Mouse (Mus musculus) Patski (cell line): ENCODE data around the gene Acox1. TPM values are rescaled to one million over a fixed set of nuclear protein-coding genes. Genes with fewer than 3 reads are reported as not detected.

Experiments
- ATAC-seq: fragments of 100-300 bp; one replicate; pipeline ENCODE4 v1.8.0; 2021
- CTCF ChIA-PET: fragments of 350-600 bp; sonication (Branson Sonifier 250); formaldehyde crosslinking; loops from one replicate; lab custom pipeline; 2022; ENCODE audit warnings: inconsistent platforms; lab: Charles Lee
- POLR2A ChIA-PET: fragments of 350-600 bp; sonication (Branson Sonifier 250); formaldehyde crosslinking; loops from one replicate; lab custom pipeline; 2022; ENCODE audit warnings: antibody characterized with exemption, inconsistent platforms; lab: Charles Lee
- DNase-seq: peaks from one replicate; pipeline ENCODE4 v3.0.0-alpha.2; 2011; ENCODE audit warnings: low read depth, low spot score
- H3K27me3 ChIP-seq: fragments of 371-371 bp; one replicate; pipeline ENCODE4 v1.5.1; 2021
- CTCF ChIP-seq: fragments of 100-300 bp; IDR thresholded peaks from one replicate; pipeline ENCODE4 v1.5.1; 2021
- in situ Hi-C: fragments of 300-500 bp; cut with MboI; formaldehyde crosslinking; loops from 3 replicates; pipeline ENCODE4 v1.11.1; 2018; ENCODE audit warnings: low pct_unique_long_range_greater_than_20kb, mixed read lengths
- polyA plus RNA-seq: library from polyadenylated mRNA; unstranded; gene quantifications from one replicate; pipeline ENCODE4 v1.2.3, GENCODE M21; 2021

Gene Acox1
- 67.1 TPM for polyA plus RNA-seq

DNA sequence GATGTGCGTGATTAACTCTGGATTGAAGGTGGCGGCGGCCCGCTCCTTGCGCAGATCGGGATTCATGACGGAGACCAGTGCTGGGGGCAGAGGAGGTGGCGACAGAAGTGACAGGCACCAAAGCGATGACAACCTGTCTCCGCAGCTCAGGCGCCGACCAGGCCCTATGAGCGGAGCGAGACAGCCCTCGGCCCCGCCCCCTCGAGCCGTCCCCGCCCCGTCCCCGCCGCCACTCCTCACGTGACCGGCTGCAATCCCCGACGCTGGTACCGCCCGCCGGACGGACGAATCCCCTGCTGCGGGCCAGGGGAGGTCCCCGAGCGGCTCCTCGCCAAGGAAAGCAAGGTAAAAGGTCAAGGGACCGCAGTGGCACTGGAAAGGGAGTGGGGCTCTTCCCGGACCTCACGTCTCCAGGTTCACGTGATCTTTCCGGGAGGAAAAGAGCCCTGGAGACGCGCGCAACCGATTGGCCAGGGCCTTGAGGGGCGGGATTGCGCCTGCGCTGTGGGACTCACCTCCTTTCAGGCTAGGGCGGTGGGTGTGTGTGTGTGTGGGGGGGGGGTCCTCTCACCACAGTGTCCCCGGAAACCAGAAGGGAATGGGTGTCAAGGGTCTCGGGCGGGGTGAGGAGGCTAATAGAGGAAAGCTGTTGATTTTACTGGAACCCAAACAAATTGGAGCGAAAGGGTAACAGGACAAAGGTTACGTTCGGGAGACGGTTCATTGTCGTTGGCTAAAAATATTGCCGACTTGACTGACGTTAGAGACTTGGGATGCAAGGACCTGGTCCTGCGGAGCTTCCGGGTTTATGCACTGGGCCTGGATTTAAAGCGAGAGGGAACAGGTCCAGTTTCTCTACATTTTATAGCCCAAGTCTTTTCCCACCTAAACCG lies at the start of gene Acox1, which contains the start of gene Ten1:
Gene Acox1, minus strand, starts transcription at position 407 of the 893 bp plus-strand sequence.
Gene Ten1, plus strand, starts transcription at position 217 of the 893 bp plus-strand sequence.
- in situ Hi-C loops, result no loop called here
- CTCF ChIA-PET, result no interaction called here
- POLR2A ChIA-PET, result interaction anchor here (0.7 to 1.1 kb wide), 2 partner anchors 31 to 154 kb away, joined by 4 read pairs; no protein-coding TSS in a partner anchor
- TF ChIP-seq CTCF, result no peak
- ATAC-seq (peak; percentile 84), DNase-seq (peak; percentile 83)
- H3K27me3 ChIP-seq, result no peaks in the 10 kb centered on the region

GRCm38 (mm10) chr11:116247502-116248222 lies 48.8 kb upstream of the Acox1 start:
- POLR2A ChIA-PET, result no interaction called here
- CTCF ChIA-PET, result interaction anchor here (1.4 to 3.2 kb wide), 2 partner anchors 22 to 47 kb away, joined by 4 to 9 read pairs; no protein-coding TSS in a partner anchor
- in situ Hi-C loops, result no loop called here
- H3K27me3 ChIP-seq, result no peaks in the 10 kb centered on the region
- no peak for TF ChIP-seq CTCF
- ATAC-seq, result no peak
- DNase-seq, result no peak

GRCm38 (mm10) chr11:116245616-116246015 lies 46.8 kb upstream of the Acox1 start:
- ATAC-seq (no peak), DNase-seq (no peak)
- in situ Hi-C loops, result no loop called here
- no peak for TF ChIP-seq CTCF
- H3K27me3 ChIP-seq, result no peaks in the 10 kb centered on the region
- CTCF ChIA-PET, result no interaction called here
- POLR2A ChIA-PET, result no interaction called here

- TF ChIP-seq CTCF, result no peak
- no peak for ATAC-seq
- CTCF ChIA-PET, result no interaction called here
These were observed 45.7 kb upstream of the Acox1 start for GRCm38 (mm10) chr11:116244580-116244979.

GRCm38 (mm10) chr11:116241744-116242235 lies 42.9 kb upstream of the Acox1 start:
- ChIA-PET CTCF (interaction anchor here (1.1 to 1.3 kb wide), 2 partner anchors 9 to 36 kb away, joined by 3 to 4 read pairs; no protein-coding TSS in a partner anchor), POLR2A (no interaction called here)
- H3K27me3 ChIP-seq, result no peaks in the 10 kb centered on the region
- no peak for DNase-seq
- in situ Hi-C loops, result no loop called here
- no peak for TF ChIP-seq CTCF
- no peak for ATAC-seq

More at GRCm38 (mm10) chr11:116244580-116244979, 45.7 kb upstream of the Acox1 start:
- DNase-seq, result no peak
- POLR2A ChIA-PET, result no interaction called here
- in situ Hi-C loops, result no loop called here
- no peaks in the 10 kb centered on the region for H3K27me3 ChIP-seq

DNA sequence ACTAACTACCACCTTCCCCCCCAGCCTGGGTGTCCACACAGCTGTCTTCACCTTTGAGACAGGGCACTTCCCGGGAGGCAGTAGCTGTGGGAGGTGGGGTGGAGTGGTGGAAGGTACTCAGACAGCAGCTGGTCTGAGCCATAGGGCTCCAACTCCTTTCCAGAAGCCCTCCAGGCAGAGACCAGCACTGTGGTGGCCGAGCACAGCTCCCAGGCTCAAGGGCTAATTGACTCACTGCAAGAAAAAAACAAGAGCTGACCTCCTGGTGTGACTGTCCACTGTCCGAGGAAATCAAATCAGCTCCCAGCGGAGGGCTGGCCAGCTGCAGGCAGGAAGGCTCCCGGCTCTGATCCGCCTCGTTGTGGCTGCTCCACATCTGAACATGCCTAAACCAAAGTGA lies 41.0 kb upstream of the Acox1 start:
- ATAC-seq (peak; percentile 42), DNase-seq (no peak)
- POLR2A ChIA-PET, result interaction anchor here (0.7 to 0.8 kb wide), 2 partner anchors 33 to 208 kb away, joined by 3 read pairs; no protein-coding TSS in a partner anchor
- in situ Hi-C loops, result no loop called here
- CTCF ChIA-PET, result interaction anchor here (1.0 to 3.2 kb wide), 3 partner anchors 11 to 64 kb away, joined by 3 to 9 read pairs (median 4); no protein-coding TSS in a partner anchor
- H3K27me3 ChIP-seq, result no peaks in the 10 kb centered on the region
- TF ChIP-seq CTCF, result no peak

DNA sequence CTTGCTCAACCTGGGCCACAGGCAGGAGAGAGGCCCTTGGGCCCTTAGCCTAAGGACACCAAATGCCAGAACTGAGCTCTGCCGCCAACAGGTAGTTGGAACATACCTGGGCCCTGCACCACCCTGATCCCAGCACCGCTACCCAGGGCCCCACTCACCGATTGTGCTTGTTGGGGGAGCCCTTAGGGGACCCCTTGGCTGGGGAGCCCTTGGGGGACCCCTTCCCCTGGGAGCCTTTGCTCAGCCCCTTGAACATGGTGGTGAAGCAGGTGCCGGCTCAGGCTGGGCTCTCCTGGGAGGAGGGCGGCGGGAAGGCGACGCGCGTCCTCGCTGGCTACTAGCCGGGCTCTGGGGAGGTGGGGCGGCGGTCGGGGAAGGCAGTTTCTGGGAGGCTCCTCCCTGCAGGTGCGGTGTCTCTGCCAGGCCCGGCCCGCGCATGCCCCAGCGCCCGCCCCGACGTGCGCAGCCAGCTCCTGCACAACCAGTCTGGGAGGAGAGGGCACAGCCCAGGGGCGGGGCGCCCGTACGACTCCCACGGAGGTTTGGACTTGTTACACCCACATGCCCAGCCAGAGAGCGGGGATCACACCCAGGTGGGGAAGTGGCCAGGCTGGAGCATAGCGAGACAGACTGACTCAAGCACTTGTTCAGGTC lies 39.0 kb upstream of the Acox1 start, which contains the start of gene Evpl:
Gene Evpl, minus strand, starts transcription at position 336 of the 654 bp plus-strand sequence.
- in situ Hi-C loops, result no loop called here
- no peaks in the 10 kb centered on the region for H3K27me3 ChIP-seq
- ChIA-PET POLR2A (interaction anchor here (1.2 kb wide), 1 partner anchor 9 kb away, joined by 3 read pairs; no protein-coding TSS in a partner anchor), CTCF (interaction anchor here (3.2 kb wide), 1 partner anchor 29 kb away, joined by 9 read pairs; no protein-coding TSS in a partner anchor)
- no peak for ATAC-seq
- TF ChIP-seq CTCF, result no peak
- no peak for DNase-seq

- no peak for TF ChIP-seq CTCF
- POLR2A ChIA-PET, result no interaction called here
- in situ Hi-C loops, result no loop called here
- H3K27me3 ChIP-seq, result no peaks in the 10 kb centered on the region
- ATAC-seq (no peak), DNase-seq (no peak)
- CTCF ChIA-PET, result no interaction called here
These were observed 36.1 kb upstream of the Acox1 start for GRCm38 (mm10) chr11:116234901-116235300.

GRCm38 (mm10) chr11:116232427-116232826 lies 33.6 kb upstream of the Acox1 start:
- ATAC-seq, result no peak
- ChIA-PET POLR2A (interaction anchor here (0.8 kb wide), 1 partner anchor 222 kb away, joined by 6 read pairs; no protein-coding TSS in a partner anchor), CTCF (interaction anchor here (0.9 kb wide), 1 partner anchor 39 kb away, joined by 3 read pairs; no protein-coding TSS in a partner anchor)
- no peak for DNase-seq
- TF ChIP-seq CTCF, result no peak
- in situ Hi-C loops, result no loop called here
- H3K27me3 ChIP-seq, result no peaks in the 10 kb centered on the region
